ENCODE assay signal across 14 mouse cellular contexts in genomic region chr1:167268360-167269063, GRCm38 (mm10). TPM values are rescaled to one million over a fixed set of nuclear protein-coding genes. Genes with fewer than 3 reads are reported as not detected.
A peak's percentile ranks its signal among the peaks of the same experiment; 100 is the strongest.
DNase-seq lines count a peak whose midpoint lies in the region; ATAC-seq lines count a peak whose summit lies in the region.
"Had no signal": no experiment of that assay in that cellular context is flagged by ENCODE, and none has a peak within 500 bp of the region (broad histone marks: within the 10 kb centered on the region; RNA-seq: fewer than 3 reads in every experiment).

No protein-coding gene starts in this region.

- peak overlapping the region; percentile 54 for H3K4me2 ChIP-seq in heart, embryonic 16.5 days (ENCODE audit: low read depth, low read length)
- peak overlapping the region; percentile 25; the same call in 1 of the 2 replicates for H3K4me2 ChIP-seq in liver, embryonic 16.5 days (ENCODE audit: low read depth, low read length)
- H3K4me2 ChIP-seq: forebrain, embryonic 13.5 days; hindbrain, embryonic 15.5 days; midbrain, embryonic 11.5 days had no signal

- no peaks in the 10 kb centered on the region for H3K36me3 ChIP-seq in heart, embryonic 16.5 days (ENCODE audit: control insufficient read depth, insufficient read depth)
- no peaks in the 10 kb centered on the region for H3K36me3 ChIP-seq in liver, embryonic 16.5 days (ENCODE audit: control insufficient read depth, insufficient read depth)
- H3K36me3 ChIP-seq: hindbrain, embryonic 15.5 days had no signal

- H3K9ac ChIP-seq in heart, embryonic 16.5 days (ENCODE audit: low read length), result peak overlapping the region; percentile 37
- H3K9ac ChIP-seq in liver, embryonic 16.5 days (ENCODE audit: low read depth, low read length), result peak overlapping the region; percentile 6
- H3K9ac ChIP-seq: forebrain, embryonic 13.5 days; hindbrain, embryonic 15.5 days had no signal

- ATAC-seq in heart, embryonic 16.5 days (replicated peaks; ENCODE audit: extremely low read depth, insufficient read depth, low FRiP score), result no peak
- ATAC-seq in common myeloid progenitor, adult 5-6 weeks (replicated peaks; ENCODE audit: low read depth, poor library complexity, severe bottlenecking), result peak; percentile 55
- ATAC-seq in liver, embryonic 16.5 days (ENCODE audit: low read depth), result no peak
- ATAC-seq: forebrain, embryonic 13.5 days had no signal

- no peak overlapping the region for H3K4me3 ChIP-seq in heart, embryonic 16.5 days (ENCODE audit: low read length)
- H3K4me3 ChIP-seq in liver, embryonic 16.5 days (ENCODE audit: low read depth, low read length), result no peak overlapping the region
- H3K4me3 ChIP-seq: forebrain, embryonic 13.5 days; hindbrain, embryonic 15.5 days had no signal

- H3K27me3 ChIP-seq in heart, embryonic 16.5 days (ENCODE audit: control insufficient read depth, insufficient read depth, low read length), result no peaks in the 10 kb centered on the region
- H3K27me3 ChIP-seq in liver, embryonic 16.5 days (ENCODE audit: control insufficient read depth, insufficient read depth, low read depth, low read length), result no peaks in the 10 kb centered on the region
- H3K27me3 ChIP-seq: forebrain, embryonic 13.5 days; hindbrain, embryonic 15.5 days had no signal

- no peaks in the 10 kb centered on the region for H3K9me3 ChIP-seq in heart, embryonic 16.5 days (replicated peaks; ENCODE audit: control insufficient read depth, low read length)
- no peaks in the 10 kb centered on the region for H3K9me3 ChIP-seq in liver, embryonic 16.5 days (replicated peaks; ENCODE audit: control insufficient read depth, low read length)
- H3K9me3 ChIP-seq: forebrain, embryonic 13.5 days; hindbrain, embryonic 15.5 days had no signal

- peaks cover 59% of the 10 kb centered on the region for H3K4me1 ChIP-seq in heart, embryonic 16.5 days (ENCODE audit: control insufficient read depth, insufficient read depth, low read length)
- peaks cover 51% of the 10 kb centered on the region for H3K4me1 ChIP-seq in liver, embryonic 16.5 days (ENCODE audit: control insufficient read depth, low read depth, low read length)

- peak overlapping the region; percentile 97 for H3K27ac ChIP-seq in heart, embryonic 16.5 days (ENCODE audit: low read length)
- peak overlapping the region; percentile 59 for H3K27ac ChIP-seq in liver, embryonic 16.5 days (ENCODE audit: low read length)
- H3K27ac ChIP-seq: forebrain, embryonic 13.5 days; hindbrain, embryonic 15.5 days had no signal

- no peak for DNase-seq in heart, postnatal 10 days
- DNase-seq in B cell, adult 2 months, result peak; percentile 34 to 35
- no peak for DNase-seq in frontal cortex, adult 2 months (ENCODE audit: extremely low spot score in 1 of 2, low spot score in 1 of 2)
- DNase-seq in frontal cortex, postnatal 10 days (ENCODE audit: low spot score in 2 of 2), result no peak
- no peak for DNase-seq in kidney, postnatal 4 days
- DNase-seq: adrenal gland, postnatal 14 days; cerebellum, postnatal 14 days; thymus, postnatal 4 days had no signal

- intact Hi-C loops in heart, postnatal 10 days (cut with DNase I), result no loop called here

- 69% methylated on average over 9 of the region's 9 CpGs for WGBS in heart, embryonic 16.5 days
- 44% methylated on average over 9 of the region's 9 CpGs for WGBS in liver, embryonic 16.5 days (ENCODE audit: insufficient replicate concordance)

RNA-seq across cellular contexts. Expression of gene Uck2, which starts 16.6 kb away (rescaled TPM):
- polyA plus RNA-seq in heart, embryonic 16.5 days (2015; fragmentation: Nextera tagmentation; extraction: Ambion mirVana), result 51.4 and 68.8 TPM in 2 replicates
- 10 to 100 TPM; 55.1 to 56.9 TPM for total RNA-seq in heart, postnatal 10 days (2021)
- total RNA-seq in common myeloid progenitor, adult 5-6 weeks (2017), result 198 and 245 TPM in 2 replicates
- 28.9 and 30.8 TPM in 2 replicates for polyA plus RNA-seq in liver, embryonic 16.5 days (2015; fragmentation: Nextera tagmentation; extraction: Ambion mirVana)
- polyA plus RNA-seq in frontal cortex, adult 2 months (2012; rRNA removed), result 17.5 and 18.4 TPM in 2 replicates

RNA-seq across cellular contexts. Expression of gene Tmco1, which starts 39.7 kb away (rescaled TPM):
- polyA plus RNA-seq in heart, embryonic 16.5 days (2015; fragmentation: Nextera tagmentation; extraction: Ambion mirVana), result 85.3 and 99.1 TPM in 2 replicates
- 10 to 100 TPM; 84.6 to 94.3 TPM for total RNA-seq in heart, postnatal 10 days (2021)
- total RNA-seq in common myeloid progenitor, adult 5-6 weeks (2017), result 194 and 220 TPM in 2 replicates
- 57.3 and 61.3 TPM in 2 replicates for polyA plus RNA-seq in liver, embryonic 16.5 days (2015; fragmentation: Nextera tagmentation; extraction: Ambion mirVana)
- 64.0 and 68.9 TPM in 2 replicates for polyA plus RNA-seq in frontal cortex, adult 2 months (2012; rRNA removed)

Comparison
In these comparisons a context has a peak if more than half of its experiments do, and no peak if none do; other contexts are left out.
1. DNase-seq: peak in B cell, adult 2 months (2 of 2); none in heart, postnatal 10 days (0 of 2), frontal cortex, adult 2 months (0 of 2), frontal cortex, postnatal 10 days (0 of 2) and kidney, postnatal 4 days (0 of 2).